Mouse (Mus musculus) lung, adult 2 months (tissue): ENCODE measurements around the gene Ceacam16.

Source experiments
- CTCF ChIP-seq: fragments of 200-500 bp; IDR thresholded peaks from 2 replicates; pipeline ENCODE4 v1.5.1; 2011; ENCODE audit warnings: mild to moderate bottlenecking, low read length, control low read depth; ENCODE audit not compliant: insufficient read depth
- POLR2A ChIP-seq: fragments of 200-500 bp; IDR thresholded peaks from 2 replicates; pipeline ENCODE4 v1.6.1; 2011; ENCODE audit warnings: low read depth, mild to moderate bottlenecking, control low read depth, low read length, borderline replicate concordance; ENCODE audit errors: extremely low read depth

- TF ChIP-seq CTCF (no peak), POLR2A (no peak)
Observed at GRCm38 (mm10) chr7:19865246-19866036, 4.3 kb upstream of the Ceacam16 start.
